Mouse (Mus musculus): Measurements from ENCODE around the gene B430305J03Rik. TPM values are rescaled to one million over a fixed set of nuclear protein-coding genes. Genes with fewer than 3 reads are reported as not detected.

The B430305J03Rik gene
- polyA plus RNA-seq, 1 experiment: 0.11 TPM

- no peak for TF ChIP-seq GATA1 (IDR thresholded peaks at IDR 0.05; ENCODE audit: low read length)
These were observed 2.4 kb downstream of the B430305J03Rik start for GRCm38 (mm10) chr3:61363161-61363988.

DNA sequence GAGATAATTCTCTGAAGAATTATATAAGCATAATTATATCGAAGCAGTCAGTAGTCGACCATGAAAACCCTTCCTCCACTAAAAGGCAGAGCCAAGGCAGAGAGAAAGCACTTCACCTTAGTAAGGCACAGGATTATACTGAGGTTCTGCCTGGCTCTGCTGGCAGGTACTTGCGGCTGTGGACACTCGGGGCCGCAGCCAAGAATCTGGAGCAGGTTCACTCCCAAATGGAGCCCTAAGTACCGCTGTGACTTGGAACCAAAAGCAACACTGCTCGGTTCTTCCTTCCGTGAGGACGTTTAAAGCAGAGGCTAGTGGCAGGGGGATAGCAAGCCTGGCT, 3.0 kb downstream of the B430305J03Rik start:
- TF ChIP-seq GATA1 (IDR thresholded peaks at IDR 0.05; ENCODE audit: low read length): no peak

GRCm38 (mm10) chr3:61361338-61361737, 4.4 kb downstream of the B430305J03Rik start, which contains the start of gene Rap2b:
Rap2b (plus strand) TSS chr3:61361638.
- TF ChIP-seq GATA1 (IDR thresholded peaks at IDR 0.05; ENCODE audit: low read length): no peak

- no peak for TF ChIP-seq GATA1 (IDR thresholded peaks at IDR 0.05; ENCODE audit: low read length)
These were observed 6.9 kb downstream of the B430305J03Rik start for GRCm38 (mm10) chr3:61358756-61359293.

DNA sequence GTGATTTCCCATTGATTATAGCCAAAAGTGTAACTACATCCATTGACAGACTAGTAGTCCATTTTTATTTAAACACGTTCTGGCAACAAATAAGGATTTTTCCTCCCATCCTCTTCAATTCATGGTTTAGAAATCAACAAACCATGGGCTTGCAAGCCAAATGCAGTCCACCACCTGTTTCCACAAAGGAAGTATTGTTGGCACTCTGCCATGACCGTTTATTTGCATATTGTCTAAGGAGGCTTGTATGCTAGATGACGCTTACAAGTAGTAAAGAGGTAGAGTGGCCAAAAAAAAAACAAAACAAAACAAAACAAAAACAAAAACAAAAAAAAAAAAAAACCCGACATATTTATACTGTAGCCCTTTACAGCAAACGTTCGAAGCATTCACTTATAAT, 7.6 kb downstream of the B430305J03Rik start:
- TF ChIP-seq GATA1 (IDR thresholded peaks at IDR 0.05; ENCODE audit: low read length): no peak

DNA sequence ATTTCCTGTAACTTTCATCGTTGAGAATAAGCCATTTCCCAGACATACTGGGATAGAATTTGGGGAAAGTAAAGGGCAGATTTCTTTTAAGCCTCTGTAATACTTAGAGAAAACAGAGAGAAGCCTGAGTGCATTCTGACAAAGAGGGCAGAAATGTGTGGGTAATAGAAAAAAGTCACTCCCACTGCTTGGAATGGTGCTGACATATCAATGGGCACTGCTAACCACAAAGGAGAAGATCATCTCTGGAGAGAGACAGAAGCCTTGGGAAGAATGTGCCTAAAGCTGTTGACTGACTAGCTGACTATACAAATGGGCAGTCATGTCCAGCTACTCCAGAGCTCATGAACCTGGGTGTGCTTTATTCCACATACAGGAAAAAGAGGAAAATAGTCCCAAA, 10.3 kb downstream of the B430305J03Rik start:
- no peak for TF ChIP-seq GATA1 (IDR thresholded peaks at IDR 0.05; ENCODE audit: low read length)

DNA sequence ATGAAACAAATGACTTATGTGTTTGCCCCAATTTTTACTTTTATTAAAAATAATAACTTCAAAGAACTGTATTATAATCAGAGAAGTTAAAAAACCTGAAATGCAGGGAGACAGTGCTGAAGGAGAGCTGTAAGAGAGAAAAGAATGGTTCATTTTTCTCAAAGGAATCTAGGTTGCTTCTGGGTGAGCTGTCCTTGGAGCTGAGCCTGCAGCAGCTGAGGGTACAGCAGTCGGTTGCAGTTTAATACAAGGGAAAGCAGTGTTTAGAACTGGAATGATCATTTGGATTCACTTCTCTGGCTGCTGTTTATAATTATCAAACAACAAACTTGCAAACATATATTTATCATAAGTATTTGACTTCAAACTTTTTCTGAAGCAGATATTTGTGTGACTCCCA, 16.3 kb downstream of the B430305J03Rik start:
- TF ChIP-seq GATA1 (IDR thresholded peaks at IDR 0.05; ENCODE audit: low read length): no peak

GRCm38 (mm10) chr3:61348036-61348614, 17.6 kb downstream of the B430305J03Rik start:
- TF ChIP-seq GATA1 (IDR thresholded peaks at IDR 0.05; ENCODE audit: low read length): no peak

DNA sequence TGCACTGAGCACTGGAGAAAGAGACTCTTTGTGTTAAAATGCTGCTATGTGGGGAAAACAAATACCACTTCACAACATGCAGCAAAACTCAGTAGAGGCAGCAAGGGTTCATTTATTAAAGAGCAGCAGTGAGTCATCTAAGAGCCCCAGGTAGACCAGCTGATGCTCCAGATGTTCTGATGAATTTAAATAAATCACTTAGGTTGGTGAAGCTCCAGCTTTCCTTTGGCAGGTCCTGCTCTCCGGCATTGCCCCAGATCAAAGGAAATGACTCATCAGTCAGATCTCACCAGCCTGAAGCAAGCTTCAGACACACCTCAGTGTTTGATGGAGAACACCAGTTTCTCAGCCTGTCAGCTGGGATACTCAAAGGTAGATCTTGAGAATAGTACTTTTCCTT, 20.1 kb downstream of the B430305J03Rik start:
- TF ChIP-seq GATA1 (IDR thresholded peaks at IDR 0.05; ENCODE audit: low read length): no peak

- no peak for TF ChIP-seq GATA1 (IDR thresholded peaks at IDR 0.05; ENCODE audit: low read length)
These were observed 21.7 kb downstream of the B430305J03Rik start for GRCm38 (mm10) chr3:61344031-61344430.

GRCm38 (mm10) chr3:61340321-61340720, 25.4 kb downstream of the B430305J03Rik start:
- TF ChIP-seq GATA1 (IDR thresholded peaks at IDR 0.05; ENCODE audit: low read length): no peak

DNA sequence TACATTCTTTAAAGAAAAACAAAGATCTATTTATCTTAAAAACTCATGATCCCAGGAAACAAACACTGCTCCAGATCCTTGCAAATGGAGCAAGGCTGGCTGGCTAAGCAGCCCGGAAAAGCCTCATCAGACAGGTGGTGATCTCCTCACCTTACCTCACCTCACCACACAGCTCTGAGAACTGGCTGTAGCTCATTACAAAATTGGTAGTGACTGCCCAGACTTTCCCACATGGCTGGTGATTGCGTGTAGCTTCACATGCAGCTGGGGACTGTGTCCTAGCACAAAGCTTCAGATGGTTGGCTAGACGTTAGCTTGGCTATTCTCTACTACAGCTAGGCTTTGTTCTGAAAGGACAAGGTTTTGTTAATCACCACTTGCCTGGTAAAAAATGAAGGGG, 28.5 kb downstream of the B430305J03Rik start:
- TF ChIP-seq GATA1 (IDR thresholded peaks at IDR 0.05; ENCODE audit: low read length): no peak

DNA sequence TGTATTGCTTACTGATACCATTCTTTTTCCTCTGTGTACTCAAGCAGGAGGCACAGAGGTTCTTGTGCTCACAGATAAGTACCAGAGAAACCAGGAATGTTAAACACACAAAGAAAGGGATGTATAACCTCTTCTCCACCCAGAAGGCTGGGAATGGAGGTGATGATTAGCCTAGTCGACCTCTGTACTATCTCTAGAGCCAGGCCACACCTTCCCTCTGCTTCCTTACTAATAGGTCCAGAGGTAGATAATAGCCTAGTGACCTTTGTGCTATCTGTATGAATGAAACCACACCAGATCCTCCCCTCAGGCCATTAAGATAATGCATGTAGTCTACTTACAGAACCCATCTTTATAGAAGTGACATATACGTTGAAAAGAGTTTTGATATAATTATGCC, 29.5 kb downstream of the B430305J03Rik start:
- no peak for TF ChIP-seq GATA1 (IDR thresholded peaks at IDR 0.05; ENCODE audit: low read length)

- no peak for TF ChIP-seq GATA1 (IDR thresholded peaks at IDR 0.05; ENCODE audit: low read length)
These were observed 44.1 kb downstream of the B430305J03Rik start for GRCm38 (mm10) chr3:61321632-61322031.

DNA sequence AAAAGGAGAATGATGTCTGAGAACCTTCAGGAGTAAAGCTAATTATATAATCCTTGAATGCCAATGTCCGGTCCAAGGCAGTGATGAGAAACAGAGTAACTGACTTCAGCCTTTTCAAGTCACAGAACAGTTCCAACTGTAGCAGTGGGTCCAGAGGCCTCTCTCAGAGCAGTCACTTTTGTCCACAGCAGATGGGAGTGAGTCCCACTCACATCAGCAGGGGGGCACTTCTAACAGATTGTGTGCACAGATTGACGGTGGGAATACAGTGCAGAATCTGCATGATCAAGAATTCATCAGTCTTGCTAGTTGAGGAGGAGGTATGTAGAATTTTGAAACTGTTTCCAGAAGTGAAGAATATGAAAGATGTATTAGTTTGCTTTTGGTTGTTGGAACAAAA, 45.7 kb downstream of the B430305J03Rik start:
- TF ChIP-seq GATA1 (IDR thresholded peaks at IDR 0.05; ENCODE audit: low read length): no peak

- no peak for TF ChIP-seq GATA1 (IDR thresholded peaks at IDR 0.05; ENCODE audit: low read length)
These were observed 50.7 kb downstream of the B430305J03Rik start for GRCm38 (mm10) chr3:61315002-61315401.

Other genes starting within 250 kb of the B430305J03Rik start
- 7.1 and 9.4 TPM in 2 replicates for gene Rap2b, start 4.3 kb downstream of the B430305J03Rik start, polyA plus RNA-seq (2012)